Mouse (Mus musculus): Measurements from ENCODE around the gene Crb2.

GRCm38 (mm10) chr2:37768903-37769302 is 7.1 kb upstream of the Crb2 start:
- TF ChIP-seq CHD2 (IDR thresholded peaks at IDR 0.05; ENCODE audit: low read depth, low read length), result no peak
- TF ChIP-seq HCFC1 (IDR thresholded peaks at IDR 0.05; ENCODE audit: borderline replicate concordance, insufficient read depth, low read length), result no peak
- no peak for TF ChIP-seq ZC3H11A (IDR thresholded peaks at IDR 0.05; ENCODE audit: borderline replicate concordance, low read depth, low read length)
- no peak for TF ChIP-seq ZNF384 (IDR thresholded peaks at IDR 0.05; ENCODE audit: low read depth, low read length)
